Mouse (Mus musculus) lung, embryonic 15.5 days (tissue): Measurements from ENCODE around the gene Chmp3. TPM values are rescaled to one million over a fixed set of nuclear protein-coding genes. Genes with fewer than 3 reads are reported as not detected.

Experiments used
- ATAC-seq: fragments of 200-750 bp; cut with Nextera tagmentation; 2 replicates; pipeline ENCODE4 v1.8.0; 2017; ENCODE audit warnings: moderate number of reproducible peaks, borderline replicate concordance; ENCODE audit not compliant: low FRiP score, low TSS enrichment; ENCODE audit errors: extremely low read depth
- H3K27ac ChIP-seq: fragments of 300-500 bp; sonication (generic); 2 replicates; pipeline ENCODE4 v1.5.1; 2015; ENCODE audit warnings: moderate library complexity, mild to moderate bottlenecking, inconsistent platforms
- H3K27me3 ChIP-seq: fragments of 300-500 bp; sonication (generic); 2 replicates; pipeline ENCODE4 v1.6.1; 2015; ENCODE audit warnings: inconsistent platforms
- H3K36me3 ChIP-seq: fragments of 300-500 bp; sonication (generic); 2 replicates; pipeline ENCODE4 v1.6.1; 2015; ENCODE audit warnings: inconsistent platforms
- H3K4me1 ChIP-seq: fragments of 300-500 bp; sonication (generic); 2 replicates; pipeline ENCODE4 v1.6.1; 2015; ENCODE audit warnings: inconsistent platforms
- H3K4me2 ChIP-seq: fragments of 300-500 bp; sonication (generic); 2 replicates; pipeline ENCODE4 v1.6.1; 2015; ENCODE audit warnings: inconsistent platforms, mild to moderate bottlenecking, moderate library complexity
- H3K4me3 ChIP-seq: fragments of 300-500 bp; sonication (generic); 2 replicates; pipeline ENCODE4 v1.5.1; 2015; ENCODE audit warnings: mild to moderate bottlenecking, inconsistent platforms
- H3K9ac ChIP-seq: fragments of 300-500 bp; sonication (generic); 2 replicates; pipeline ENCODE4 v1.6.1; 2015; ENCODE audit warnings: inconsistent platforms
- H3K9me3 ChIP-seq: fragments of 300-500 bp; sonication (generic); 2 replicates; pipeline ENCODE4 v1.6.1; 2016; ENCODE audit warnings: inconsistent platforms
- WGBS: fragments of 180-500 bp; shearing (Covaris S2); methylation state at CpG from one replicate; pipeline ENCODE4 v1.1.7; 2015; 5-methylcytosine and 5-hydroxymethylcytosine counted together
- polyA plus RNA-seq: library from polyadenylated mRNA; unstranded; fragments of >200 nt; fragmentation: Nextera tagmentation; extraction: Ambion mirVana; gene quantifications from 2 replicates; pipeline ENCODE4 v1.2.1, GENCODE M21; 2015

The Chmp3 gene
- polyA plus RNA-seq, 1 experiment from 2014 or later: 65.7 TPM

DNA sequence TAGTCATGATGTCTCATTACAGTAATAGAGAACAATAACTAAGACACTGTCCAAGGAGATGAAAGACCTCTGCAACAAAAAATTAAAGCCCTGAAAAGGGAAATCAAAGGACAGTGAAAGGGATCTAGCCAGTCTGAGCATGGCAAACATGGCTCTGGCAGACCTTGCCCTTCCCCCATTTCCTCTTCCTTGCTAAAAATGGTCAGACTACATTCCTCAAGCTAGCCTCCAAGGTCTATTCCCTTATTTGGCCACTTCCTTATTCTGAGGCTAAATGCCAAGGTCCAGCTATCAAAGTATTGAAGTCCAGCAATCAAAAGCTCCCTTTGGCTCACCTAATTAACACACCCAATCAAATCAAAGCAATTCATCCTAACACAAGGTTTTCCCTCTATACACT, 6.3 kb upstream of the Chmp3 start:
- Histone ChIP-seq H3K36me3 (no peaks in the 10 kb centered on the region), H3K27me3 (no peaks in the 10 kb centered on the region), H3K27ac (no peak overlapping the region), H3K9ac (no peak overlapping the region), H3K4me3 (no peak overlapping the region), H3K4me2 (no peak overlapping the region), H3K9me3 (no peaks in the 10 kb centered on the region), H3K4me1 (no peaks in the 10 kb centered on the region)
- no peak for ATAC-seq

GRCm38 (mm10) chr6:71555507-71555951, 11.9 kb downstream of the Chmp3 start:
- no peak overlapping the region for H3K27ac ChIP-seq
- ATAC-seq: no peak

DNA sequence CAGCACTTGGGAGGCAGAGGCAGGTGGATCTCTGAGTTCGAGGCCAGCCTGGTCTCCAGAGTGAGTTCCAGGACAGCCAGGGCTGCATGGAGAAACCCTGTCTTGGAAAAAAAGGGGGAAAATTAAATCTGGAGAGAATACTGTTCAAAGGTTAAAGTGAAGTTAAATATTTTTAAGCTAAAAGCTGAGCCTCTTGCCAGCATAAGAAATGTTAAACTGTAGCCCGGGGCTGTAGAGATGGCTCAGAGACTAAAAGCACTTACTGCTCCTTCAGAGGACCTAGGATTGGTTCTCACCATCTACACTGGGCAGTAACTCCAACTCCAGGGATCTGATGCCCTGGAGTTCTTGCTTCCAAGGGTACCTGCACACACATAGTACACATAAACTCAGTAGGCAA, 13.2 kb downstream of the Chmp3 start:
- no peak overlapping the region for H3K4me3 ChIP-seq
- H3K9me3 ChIP-seq: no peaks in the 10 kb centered on the region
- H3K27ac ChIP-seq: no peak overlapping the region
- no peak overlapping the region for H3K4me2 ChIP-seq
- no peak for ATAC-seq
- H3K9ac ChIP-seq: no peak overlapping the region
- no peaks in the 10 kb centered on the region for H3K27me3 ChIP-seq
- 92% methylated on average over 2 of the region's 2 CpGs for WGBS
- peaks cover 15% of the 10 kb centered on the region for H3K36me3 ChIP-seq
- no peaks in the 10 kb centered on the region for H3K4me1 ChIP-seq

More at GRCm38 (mm10) chr6:71555507-71555951, 11.9 kb downstream of the Chmp3 start:
- H3K27me3 ChIP-seq: no peaks in the 10 kb centered on the region
- peaks cover 9% of the 10 kb centered on the region for H3K36me3 ChIP-seq
- H3K4me2 ChIP-seq: no peak overlapping the region
- no peak overlapping the region for H3K4me3 ChIP-seq
- no peak overlapping the region for H3K9ac ChIP-seq
- no peaks in the 10 kb centered on the region for H3K4me1 ChIP-seq
- H3K9me3 ChIP-seq: no peaks in the 10 kb centered on the region
- WGBS: 65% methylated on average over 2 of the region's 2 CpGs

GRCm38 (mm10) chr6:71568616-71569015, 25.0 kb downstream of the Chmp3 start:
- WGBS: 75% methylated on average over 3 of the region's 3 CpGs
- Histone ChIP-seq H3K27me3 (no peaks in the 10 kb centered on the region), H3K36me3 (peaks cover 19% of the 10 kb centered on the region), H3K4me2 (no peak overlapping the region), H3K9ac (no peak overlapping the region), H3K4me3 (no peak overlapping the region), H3K9me3 (no peaks in the 10 kb centered on the region), H3K27ac (no peak overlapping the region), H3K4me1 (no peaks in the 10 kb centered on the region)
- no peak for ATAC-seq

DNA sequence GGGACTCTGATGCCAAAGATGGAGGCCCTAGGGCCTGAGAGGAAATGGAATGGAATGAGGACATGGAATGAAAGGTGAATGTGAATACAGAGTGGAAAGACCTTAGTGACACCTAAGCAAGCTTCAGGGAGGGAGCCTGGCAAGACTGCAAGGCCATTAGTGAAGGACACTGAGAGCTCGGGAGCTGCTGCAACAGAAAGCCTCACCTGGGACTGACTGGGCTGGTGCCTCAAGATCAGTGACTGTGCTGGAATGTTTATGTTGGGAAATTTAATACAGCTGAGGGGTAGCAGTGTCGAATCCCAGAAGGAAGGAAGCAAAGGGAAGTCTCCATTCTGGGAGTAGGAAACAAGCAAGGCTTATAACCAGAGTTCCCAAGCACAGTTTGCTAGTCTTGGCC, 25.4 kb downstream of the Chmp3 start:
- Histone ChIP-seq H3K4me1 (no peaks in the 10 kb centered on the region), H3K4me2 (no peak overlapping the region), H3K4me3 (no peak overlapping the region), H3K9me3 (no peaks in the 10 kb centered on the region), H3K36me3 (peaks cover 21% of the 10 kb centered on the region), H3K27me3 (no peaks in the 10 kb centered on the region), H3K9ac (no peak overlapping the region), H3K27ac (no peak overlapping the region)
- ATAC-seq: no peak
- WGBS: 33% methylated on average over 2 of the region's 2 CpGs

- no peak overlapping the region for H3K9ac ChIP-seq
- H3K4me2 ChIP-seq: no peak overlapping the region
- H3K9me3 ChIP-seq: no peaks in the 10 kb centered on the region
- H3K4me1 ChIP-seq: no peaks in the 10 kb centered on the region
- H3K36me3 ChIP-seq: peaks cover 32% of the 10 kb centered on the region; the same call in 1 of the 2 replicates
- ATAC-seq: no peak
- H3K27ac ChIP-seq: no peak overlapping the region
- H3K4me3 ChIP-seq: no peak overlapping the region
- no peaks in the 10 kb centered on the region for H3K27me3 ChIP-seq
- WGBS: 92% methylated on average over 1 of the region's 1 CpGs
Measured at GRCm38 (mm10) chr6:71575359-71575758, 31.8 kb downstream of the Chmp3 start.

GRCm38 (mm10) chr6:71579478-71579877, 35.9 kb downstream of the Chmp3 start:
- Histone ChIP-seq H3K27ac (no peak overlapping the region), H3K9me3 (no peaks in the 10 kb centered on the region), H3K36me3 (peaks cover 23% of the 10 kb centered on the region), H3K4me3 (no peak overlapping the region), H3K4me1 (no peaks in the 10 kb centered on the region), H3K27me3 (no peaks in the 10 kb centered on the region), H3K4me2 (no peak overlapping the region), H3K9ac (no peak overlapping the region)
- no peak for ATAC-seq
- WGBS: 96% methylated on average over 11 of the region's 11 CpGs

GRCm38 (mm10) chr6:71583198-71583597, 39.6 kb downstream of the Chmp3 start:
- H3K4me1 ChIP-seq: no peaks in the 10 kb centered on the region
- no peak overlapping the region for H3K4me2 ChIP-seq
- H3K27me3 ChIP-seq: no peaks in the 10 kb centered on the region
- peaks cover 27% of the 10 kb centered on the region for H3K36me3 ChIP-seq
- 72% methylated on average over 4 of the region's 4 CpGs for WGBS
- ATAC-seq: no peak
- H3K9me3 ChIP-seq: no peaks in the 10 kb centered on the region
- H3K27ac ChIP-seq: no peak overlapping the region
- H3K4me3 ChIP-seq: no peak overlapping the region
- H3K9ac ChIP-seq: no peak overlapping the region

- WGBS: 97% methylated on average over 1 of the region's 1 CpGs
- no peak overlapping the region for H3K9ac ChIP-seq
- no peaks in the 10 kb centered on the region for H3K27me3 ChIP-seq
- no peaks in the 10 kb centered on the region for H3K9me3 ChIP-seq
- no peak overlapping the region for H3K4me3 ChIP-seq
- H3K36me3 ChIP-seq: peaks cover 71% of the 10 kb centered on the region
- no peak overlapping the region for H3K27ac ChIP-seq
- no peak overlapping the region for H3K4me2 ChIP-seq
- ATAC-seq: no peak
- H3K4me1 ChIP-seq: no peaks in the 10 kb centered on the region
Measured at GRCm38 (mm10) chr6:71589401-71589800, 45.8 kb downstream of the Chmp3 start.

DNA sequence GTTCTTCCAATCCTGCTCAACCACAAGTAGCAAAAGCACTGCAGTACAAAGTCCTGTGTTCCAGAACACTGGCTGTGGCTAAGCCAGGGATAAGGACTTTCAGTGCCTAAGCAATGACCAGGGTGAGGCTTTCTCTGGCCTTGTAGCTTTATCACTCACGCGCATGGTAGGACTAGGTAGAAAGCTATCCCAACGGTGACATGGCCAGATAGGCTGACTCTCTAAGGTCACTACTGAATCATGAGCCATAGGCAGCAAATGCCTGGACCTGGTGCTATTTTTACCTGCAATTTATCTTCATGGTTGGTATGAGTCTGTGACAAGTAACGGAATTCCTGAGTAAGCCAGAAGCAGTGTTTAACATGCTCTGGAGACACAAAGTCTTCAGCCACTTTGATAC, 46.6 kb downstream of the Chmp3 start:
- H3K27ac ChIP-seq: no peak overlapping the region
- H3K9ac ChIP-seq: no peak overlapping the region
- H3K4me3 ChIP-seq: no peak overlapping the region
- H3K9me3 ChIP-seq: no peaks in the 10 kb centered on the region
- peaks cover 79% of the 10 kb centered on the region for H3K36me3 ChIP-seq
- no peak overlapping the region for H3K4me2 ChIP-seq
- no peaks in the 10 kb centered on the region for H3K27me3 ChIP-seq
- ATAC-seq: no peak
- H3K4me1 ChIP-seq: no peaks in the 10 kb centered on the region
- 87% methylated on average over 4 of the region's 4 CpGs for whole genome bisulfite sequencing

DNA sequence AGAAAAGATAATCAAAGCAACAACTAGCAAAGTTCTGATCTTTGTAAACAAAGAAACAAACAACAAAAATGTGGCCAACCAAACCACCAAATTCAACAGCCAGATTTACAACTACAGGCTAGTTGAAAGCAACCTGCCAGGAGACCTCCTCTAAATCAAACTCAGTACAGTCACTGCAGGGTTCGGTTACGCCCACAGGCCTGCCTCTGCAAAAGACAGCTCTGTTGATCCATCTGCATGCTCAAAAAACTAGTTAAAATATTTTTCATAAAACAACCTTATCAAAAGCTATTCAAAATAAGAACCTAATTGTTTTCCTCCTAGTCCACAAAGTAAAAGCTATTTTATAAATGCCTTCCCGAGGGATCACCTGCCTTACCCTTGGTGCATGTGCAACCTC, 64.2 kb downstream of the Chmp3 start:
- Histone ChIP-seq H3K4me1 (no peaks in the 10 kb centered on the region), H3K9me3 (no peaks in the 10 kb centered on the region), H3K27me3 (no peaks in the 10 kb centered on the region), H3K4me2 (no peak overlapping the region), H3K4me3 (no peak overlapping the region), H3K27ac (no peak overlapping the region), H3K9ac (no peak overlapping the region), H3K36me3 (peaks cover 64% of the 10 kb centered on the region)
- 84% methylated on average over 3 of the region's 3 CpGs for WGBS
- ATAC-seq: no peak

GRCm38 (mm10) chr6:71608994-71609393, 65.4 kb downstream of the Chmp3 start:
- no peak for ATAC-seq
- peaks cover 63% of the 10 kb centered on the region for H3K36me3 ChIP-seq

DNA sequence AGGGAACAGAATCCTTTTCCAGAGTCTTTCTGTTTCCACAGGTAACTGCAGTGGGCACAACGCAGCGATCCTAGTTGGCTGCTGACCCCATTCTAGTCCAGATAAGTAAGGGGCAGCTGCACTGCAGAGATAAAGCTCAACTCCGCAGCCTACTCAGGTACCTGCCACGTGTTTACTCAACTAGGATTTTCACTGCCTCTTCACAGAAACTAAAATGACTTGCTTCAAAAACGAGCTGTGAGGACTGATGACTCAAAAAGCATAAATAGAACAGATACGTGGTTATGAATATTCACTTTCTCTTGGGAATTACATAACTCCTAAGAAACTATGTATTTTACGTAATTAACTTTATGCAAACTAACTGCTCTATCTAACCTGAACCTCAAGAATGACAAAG, 66.4 kb downstream of the Chmp3 start:
- H3K36me3 ChIP-seq: peaks cover 62% of the 10 kb centered on the region
- H3K9ac ChIP-seq: no peak overlapping the region
- H3K4me1 ChIP-seq: no peaks in the 10 kb centered on the region
- H3K9me3 ChIP-seq: no peaks in the 10 kb centered on the region
- no peak overlapping the region for H3K4me2 ChIP-seq
- 80% methylated on average over 7 of the region's 7 CpGs for WGBS
- no peak overlapping the region for H3K27ac ChIP-seq
- ATAC-seq: no peak
- no peak overlapping the region for H3K4me3 ChIP-seq
- no peaks in the 10 kb centered on the region for H3K27me3 ChIP-seq

More at GRCm38 (mm10) chr6:71608994-71609393, 65.4 kb downstream of the Chmp3 start:
- no peaks in the 10 kb centered on the region for H3K27me3 ChIP-seq
- H3K4me2 ChIP-seq: no peak overlapping the region
- no peaks in the 10 kb centered on the region for H3K9me3 ChIP-seq
- H3K27ac ChIP-seq: no peak overlapping the region
- H3K9ac ChIP-seq: no peak overlapping the region
- no peaks in the 10 kb centered on the region for H3K4me1 ChIP-seq
- no peak overlapping the region for H3K4me3 ChIP-seq
